Mouse (Mus musculus): ENCODE measurements at regions not wholly inside any gene's neighbourhood (a gene's known extent, or its start where the extent isn't known, plus 50 kb on each side); places are given as distances from the start of the nearest gene placed in this dataset.
A peak's percentile ranks its signal among the peaks of the same experiment; 100 is the strongest.
"Not testable (repeated sequence)": the region's sequence is repeated elsewhere in the genome, so short reads cannot be mapped to it uniquely, and the experiment has no call there.

- in situ Hi-C loops (cut with MboI; ENCODE audit: low pct_ligation_motif_present, low pct_unique_long_range_greater_than_20kb, low sequenced_read_pairs): no loop called here
- DNase-seq (ENCODE audit: extremely low read depth): peak; percentile 4
- Histone ChIP-seq H3K27me3 (replicated peaks) (no peaks in the 10 kb centered on the region), H3K4me2 (ENCODE audit: insufficient read depth, low read depth, poor library complexity, severe bottlenecking) (no peak overlapping the region), H3K79me2 (replicated peaks; ENCODE audit: control insufficient read depth, extremely low read depth, insufficient read depth, poor library complexity, severe bottlenecking) (no peaks in the 10 kb centered on the region), H3K27ac (ENCODE audit: insufficient read depth, low read depth) (no peak overlapping the region), H3K9ac (ENCODE audit: insufficient read depth, low read depth) (no peak overlapping the region), H3K9me3 (replicated peaks; ENCODE audit: low read length) (no peaks in the 10 kb centered on the region), H3K4me1 (ENCODE audit: control insufficient read depth in 1 of 2, insufficient read depth in 2 of 2) (0 out of 4 replicates have a peak, but pooled peaks cover 0 to 2% of the 10 kb centered on the region in 2 experiments), H3K36me3 (replicated peaks in 1 of 2; ENCODE audit: control insufficient read depth in 1 of 2, insufficient read depth in 1 of 2, low read length in 1 of 2) (no peaks in the 10 kb centered on the region), H3K4me3 (replicated peaks in 1 of 3; ENCODE audit: low read depth in 2 of 3, low read length in 2 of 3, poor library complexity in 1 of 3) (no peak overlapping the region)
- dilution Hi-C loops (cut with MboI; ENCODE audit: extremely low pct_ligation_motif_present, extremely low pct_unique_long_range_greater_than_20kb, low sequenced_read_pairs): no loop called here
- TF ChIP-seq ZMIZ1 (IDR thresholded peaks at IDR 0.05; ENCODE audit: low read depth, low read length): no peak
- TF ChIP-seq POLR2AphosphoS2 (IDR thresholded peaks at IDR 0.05; ENCODE audit: low read depth, low read length): no peak
- TF ChIP-seq TBP (conservative IDR thresholded peaks at IDR 0.05; ENCODE audit: low read depth, low read length): no peak
- TF ChIP-seq MAX (IDR thresholded peaks at IDR 0.05; ENCODE audit: low read length): no peak
- no peak for TF ChIP-seq ZNF384 (IDR thresholded peaks at IDR 0.05; ENCODE audit: low read depth, low read length)
- no peak for TF ChIP-seq UBTF (IDR thresholded peaks at IDR 0.05; ENCODE audit: low read depth, low read length)
- no peak for TF ChIP-seq USF1 (IDR thresholded peaks at IDR 0.05; ENCODE audit: low read depth, low read length)
- no peak for TF ChIP-seq USF2 (conservative IDR thresholded peaks at IDR 0.05; ENCODE audit: low read depth, low read length)
- TF ChIP-seq SIN3A (IDR thresholded peaks at IDR 0.05; ENCODE audit: low read length): no peak
- no peak for TF ChIP-seq MXI1 (IDR thresholded peaks at IDR 0.05; ENCODE audit: low read depth, low read length)
- TF ChIP-seq MYC (IDR thresholded peaks at IDR 0.05; ENCODE audit: low read depth, low read length): no peak
- no peak for TF ChIP-seq CHD1 (IDR thresholded peaks at IDR 0.05; ENCODE audit: low read depth, low read length)
These were observed 103.5 kb upstream of the Prl start for GRCm38 (mm10) chr13:26953834-26954233.

DNA sequence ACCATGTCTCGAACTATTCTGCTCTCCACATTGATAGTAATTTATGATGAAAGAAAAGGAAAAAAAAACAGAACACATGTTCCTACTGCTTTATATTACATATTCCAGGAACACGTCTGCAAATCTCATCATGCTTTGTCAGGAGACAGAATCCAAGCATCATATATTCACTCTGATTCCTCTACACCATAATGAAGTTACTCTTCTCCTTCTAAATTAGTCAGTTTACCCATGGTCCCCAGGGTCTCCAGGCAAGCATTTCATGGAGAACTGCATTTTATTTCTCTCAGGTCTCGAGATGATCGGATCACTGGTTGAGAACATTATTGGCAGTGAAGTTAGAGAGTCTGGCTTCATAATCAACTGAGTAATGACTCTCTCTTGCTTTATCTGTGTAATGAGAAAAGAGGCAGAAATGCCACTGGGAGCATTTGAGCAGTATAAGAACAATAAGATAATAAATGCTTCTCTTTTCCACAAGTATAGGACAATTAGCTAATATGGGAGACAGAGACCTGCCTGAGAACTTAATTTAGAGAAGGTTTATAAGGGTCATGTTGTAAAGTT, 97.8 kb upstream of the Prl start:
- H3K79me2 ChIP-seq (replicated peaks; ENCODE audit: control insufficient read depth, extremely low read depth, insufficient read depth, poor library complexity, severe bottlenecking): no peaks in the 10 kb centered on the region
- dilution Hi-C loops (cut with MboI; ENCODE audit: extremely low pct_ligation_motif_present, extremely low pct_unique_long_range_greater_than_20kb, low sequenced_read_pairs) (no loop called here), in situ Hi-C loops (cut with MboI; ENCODE audit: low pct_ligation_motif_present, low pct_unique_long_range_greater_than_20kb, low sequenced_read_pairs) (no loop called here)
- H3K4me3 ChIP-seq (replicated peaks in 1 of 3; ENCODE audit: low read depth in 2 of 3, low read length in 2 of 3, poor library complexity in 1 of 3): no peak overlapping the region
- H3K4me1 ChIP-seq (ENCODE audit: control insufficient read depth in 1 of 2, insufficient read depth in 2 of 2): no peaks in the 10 kb centered on the region
- H3K27me3 ChIP-seq (replicated peaks): no peaks in the 10 kb centered on the region
- H3K36me3 ChIP-seq (replicated peaks in 1 of 2; ENCODE audit: control insufficient read depth in 1 of 2, insufficient read depth in 1 of 2, low read length in 1 of 2): no peaks in the 10 kb centered on the region
- no peak overlapping the region for H3K9ac ChIP-seq (ENCODE audit: insufficient read depth, low read depth)
- TF ChIP-seq KAT2A (IDR thresholded peaks at IDR 0.05; ENCODE audit: insufficient replicate concordance, low read length) (no peak), MAX (IDR thresholded peaks at IDR 0.05; ENCODE audit: low read length) (no peak), MEF2A (IDR thresholded peaks at IDR 0.05; ENCODE audit: borderline replicate concordance, low read depth, low read length) (no peak), JUND (conservative IDR thresholded peaks at IDR 0.05; ENCODE audit: low read depth, low read length) (no peak), POLR2AphosphoS2 (IDR thresholded peaks at IDR 0.05; ENCODE audit: low read depth, low read length) (no peak), IRF4 (IDR thresholded peaks at IDR 0.05; ENCODE audit: low read depth, low read length) (no peak), USF2 (conservative IDR thresholded peaks at IDR 0.05; ENCODE audit: low read depth, low read length) (no peak), GABPA (IDR thresholded peaks at IDR 0.05; ENCODE audit: insufficient replicate concordance, low read depth, low read length) (no peak), CHD2 (IDR thresholded peaks at IDR 0.05; ENCODE audit: low read length) (no peak), HCFC1 (IDR thresholded peaks at IDR 0.05; ENCODE audit: low read depth, low read length) (no peak), TCF12 (IDR thresholded peaks at IDR 0.05; ENCODE audit: low read depth, low read length) (no peak), NELFE (IDR thresholded peaks at IDR 0.05; ENCODE audit: low read depth, low read length) (no peak), MAFK (IDR thresholded peaks at IDR 0.05; ENCODE audit: insufficient replicate concordance, low read length) (no peak), SIN3A (IDR thresholded peaks at IDR 0.05; ENCODE audit: low read length) (no peak), ZMIZ1 (IDR thresholded peaks at IDR 0.05; ENCODE audit: low read depth, low read length) (no peak), RCOR1 (conservative IDR thresholded peaks at IDR 0.05; ENCODE audit: low read depth, low read length) (no peak), ZC3H11A (IDR thresholded peaks at IDR 0.05; ENCODE audit: low read depth, low read length) (no peak), MAZ (IDR thresholded peaks at IDR 0.05; ENCODE audit: low read depth, low read length) (no peak), ELF1 (IDR thresholded peaks at IDR 0.05; ENCODE audit: low read depth, low read length) (no peak), RAD21 (IDR thresholded peaks at IDR 0.05; ENCODE audit: low read depth, low read length) (no peak)
- no peak overlapping the region for H3K27ac ChIP-seq (ENCODE audit: insufficient read depth, low read depth)
- H3K4me2 ChIP-seq (ENCODE audit: insufficient read depth, low read depth, poor library complexity, severe bottlenecking): no peak overlapping the region
- no peak for DNase-seq (ENCODE audit: extremely low read depth)
- no peaks in the 10 kb centered on the region for H3K9me3 ChIP-seq (replicated peaks; ENCODE audit: low read length)

- in situ Hi-C loops (cut with MboI; ENCODE audit: low pct_ligation_motif_present, low pct_unique_long_range_greater_than_20kb, low sequenced_read_pairs); dilution Hi-C loops (cut with MboI; ENCODE audit: extremely low pct_ligation_motif_present, extremely low pct_unique_long_range_greater_than_20kb, low sequenced_read_pairs); H3K27me3 ChIP-seq (replicated peaks): not testable (repeated sequence)
These were observed 96.8 kb upstream of the Prl start for GRCm38 (mm10) chr13:26960531-26960930.

More at GRCm38 (mm10) chr13:26960531-26960930, 96.8 kb upstream of the Prl start:
- not testable (repeated sequence) for DNase-seq (ENCODE audit: extremely low read depth); H3K4me2 ChIP-seq (ENCODE audit: insufficient read depth, low read depth, poor library complexity, severe bottlenecking); H3K36me3 ChIP-seq (replicated peaks in 1 of 2; ENCODE audit: control insufficient read depth in 1 of 2, insufficient read depth in 1 of 2, low read length in 1 of 2); H3K4me3 ChIP-seq (replicated peaks in 1 of 3; ENCODE audit: low read depth in 2 of 3, low read length in 2 of 3, poor library complexity in 1 of 3); H3K27ac ChIP-seq (ENCODE audit: insufficient read depth, low read depth); H3K9ac ChIP-seq (ENCODE audit: insufficient read depth, low read depth); H3K4me1 ChIP-seq (ENCODE audit: control insufficient read depth in 1 of 2, insufficient read depth in 2 of 2); H3K79me2 ChIP-seq (replicated peaks; ENCODE audit: control insufficient read depth, extremely low read depth, insufficient read depth, poor library complexity, severe bottlenecking); H3K9me3 ChIP-seq (replicated peaks; ENCODE audit: low read length)

Data from CH12.LX (cell line).